Mouse (Mus musculus) thymus, adult 2 months (tissue): ENCODE measurements at regions not wholly inside any gene's neighbourhood (a gene's known extent, or its start where the extent isn't known, plus 50 kb on each side); places are given as distances from the start of the nearest gene placed in this dataset.
"Not testable (repeated sequence)": the region's sequence is repeated elsewhere in the genome, so short reads cannot be mapped to it uniquely, and the experiment has no call there.

Experiments
- DNase-seq: peaks from one replicate; pipeline ENCODE4 v3.0.0; 2021
- H3K27ac ChIP-seq: fragments of 200-500 bp; 2 replicates; pipeline ENCODE4 v1.5.1; 2012; ENCODE audit warnings: low read length, control low read depth; ENCODE audit not compliant: control insufficient read depth, insufficient read depth
- H3K27me3 ChIP-seq: fragments of 200-500 bp; 2 replicates; pipeline ENCODE4 v1.6.1; 2012; ENCODE audit warnings: mild to moderate bottlenecking, low read length, moderate library complexity, mixed read lengths; ENCODE audit not compliant: control insufficient read depth, insufficient read depth
- H3K36me3 ChIP-seq: fragments of 200-500 bp; 2 replicates; pipeline ENCODE4 v1.6.1; 2012; ENCODE audit warnings: mild to moderate bottlenecking, low read length, moderate library complexity; ENCODE audit not compliant: control insufficient read depth, insufficient read depth
- H3K4me1 ChIP-seq: fragments of 200-500 bp; replicated peaks from 2 replicates; pipeline ENCODE4 v1.6.1; 2012; ENCODE audit warnings: low read length; ENCODE audit not compliant: control insufficient read depth, insufficient read depth
- H3K4me3 ChIP-seq: fragments of 200-500 bp; 2 replicates; pipeline ENCODE4 v1.5.1; 2012; ENCODE audit warnings: mild to moderate bottlenecking, low read length, control low read depth, moderate library complexity; ENCODE audit not compliant: control insufficient read depth, insufficient read depth
- CTCF ChIP-seq: fragments of 200-500 bp; IDR thresholded peaks from 2 replicates; pipeline ENCODE4 v1.5.1; 2012; ENCODE audit warnings: mild to moderate bottlenecking, control low read depth, low read length, moderate library complexity, borderline replicate concordance; ENCODE audit not compliant: control insufficient read depth, poor library complexity, insufficient read depth; ENCODE audit errors: extremely low read depth
- POLR2A ChIP-seq: fragments of 200-500 bp; IDR thresholded peaks from 2 replicates; pipeline ENCODE4 v1.6.1; 2012; ENCODE audit warnings: mild to moderate bottlenecking, low read length, control low read depth, moderate library complexity; ENCODE audit not compliant: control insufficient read depth, poor library complexity, insufficient read depth; ENCODE audit errors: extremely low read depth
- WGBS: fragments of 180-500 bp; shearing (Covaris S2); methylation state at CpG from one replicate; pipeline ENCODE4 v1.1.7; 2018; 5-methylcytosine and 5-hydroxymethylcytosine counted together

DNA sequence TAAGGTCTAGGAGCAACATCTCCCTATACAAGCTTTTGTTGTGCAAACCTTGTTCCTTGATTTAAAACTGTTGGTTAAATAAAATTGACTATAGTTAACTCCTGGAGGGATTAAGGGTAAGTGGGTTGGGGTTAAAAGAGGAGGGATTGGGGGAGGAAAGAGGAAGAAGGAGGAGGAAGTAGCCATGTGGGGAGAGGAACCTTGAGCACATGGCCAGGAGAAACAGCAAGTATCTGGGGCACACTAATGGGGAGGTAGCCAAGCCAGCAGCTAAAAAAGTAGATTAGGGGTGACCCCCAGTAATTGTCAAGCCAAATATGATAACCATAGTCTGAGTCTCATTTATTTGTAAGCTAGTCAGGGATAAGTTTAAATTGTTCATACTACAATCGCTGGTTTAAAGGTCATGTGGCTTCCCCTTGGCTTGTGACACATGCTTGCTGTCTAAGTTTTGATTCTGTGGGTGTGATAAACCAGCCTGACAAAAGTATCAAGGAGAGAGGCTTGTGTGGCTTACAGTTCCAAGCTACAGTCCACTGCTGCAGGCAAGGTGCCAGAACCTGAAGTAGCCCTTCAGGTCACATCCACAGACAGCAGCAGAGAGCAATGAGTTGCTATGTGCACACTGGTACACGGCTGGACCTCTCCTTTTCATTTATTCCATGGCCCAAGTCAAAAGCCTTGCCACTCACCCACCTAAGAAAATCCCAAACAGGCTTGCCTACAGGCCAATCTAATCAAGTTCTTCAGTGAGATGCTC is 189.8 kb downstream of the Tcp10c start:
- TF ChIP-seq POLR2A (no peak), CTCF (no peak)
- Histone ChIP-seq H3K27me3 (no peaks in the 10 kb centered on the region), H3K36me3 (no peaks in the 10 kb centered on the region), H3K4me1 (peaks cover 13% of the 10 kb centered on the region), H3K4me3 (no peak overlapping the region), H3K27ac (no peak overlapping the region)
- WGBS, result 61% methylated on average over 2 of the region's 2 CpGs
- no peak for DNase-seq

DNA sequence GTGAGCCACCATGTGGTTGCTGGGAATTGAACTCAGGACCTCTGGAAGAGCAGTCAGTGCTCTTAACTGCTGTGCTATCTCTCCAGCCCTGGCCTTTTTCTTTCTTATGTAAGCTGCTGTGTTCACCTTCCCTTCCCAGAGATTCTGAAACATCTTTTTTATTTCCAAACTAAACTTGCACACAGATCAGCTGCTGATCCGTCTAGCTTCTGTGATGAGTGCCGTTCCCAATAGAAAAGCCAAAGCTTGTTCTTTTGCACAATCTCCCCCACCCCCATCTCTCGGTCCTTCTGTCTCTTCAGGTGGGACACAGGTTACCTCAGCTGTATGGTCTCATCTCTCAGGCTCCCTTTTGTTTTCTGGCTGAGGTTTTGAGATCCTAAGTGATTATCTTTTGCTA is 191.9 kb downstream of the Tcp10c start:
- Histone ChIP-seq H3K4me3 (no peak overlapping the region), H3K27ac (no peak overlapping the region), H3K4me1 (peaks cover 12% of the 10 kb centered on the region), H3K36me3 (no peaks in the 10 kb centered on the region), H3K27me3 (no peaks in the 10 kb centered on the region)
- no peak for TF ChIP-seq POLR2A
- TF ChIP-seq CTCF, result no peak
- DNase-seq, result no peak
- 67% methylated on average over 3 of the region's 3 CpGs for WGBS

DNA sequence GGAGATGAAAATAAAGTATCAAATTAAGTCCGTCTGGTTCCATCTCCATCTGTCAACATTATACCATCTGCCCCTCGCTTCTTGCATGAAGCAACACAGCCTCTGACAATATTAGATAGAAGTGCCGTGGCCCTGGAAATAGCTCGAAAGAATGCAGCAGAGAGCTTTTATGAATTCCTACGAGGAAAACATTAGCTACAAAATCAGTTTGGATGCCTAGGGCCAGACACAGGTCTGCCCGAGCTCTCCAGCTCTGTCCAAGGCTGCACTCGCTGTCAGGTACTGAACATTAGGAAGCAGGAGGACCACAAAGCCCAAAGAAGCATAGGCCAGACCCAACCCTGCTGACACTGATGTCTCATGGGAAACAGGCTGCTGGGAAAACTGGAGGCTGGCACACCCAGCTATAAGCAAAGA is 192.3 kb downstream of the Tcp10c start:
- Histone ChIP-seq H3K27ac (no peak overlapping the region), H3K4me3 (no peak overlapping the region), H3K36me3 (no peaks in the 10 kb centered on the region), H3K4me1 (peaks cover 9% of the 10 kb centered on the region), H3K27me3 (no peaks in the 10 kb centered on the region)
- 87% methylated on average over 7 of the region's 7 CpGs for WGBS
- TF ChIP-seq POLR2A (no peak), CTCF (no peak)
- DNase-seq, result no peak

DNA sequence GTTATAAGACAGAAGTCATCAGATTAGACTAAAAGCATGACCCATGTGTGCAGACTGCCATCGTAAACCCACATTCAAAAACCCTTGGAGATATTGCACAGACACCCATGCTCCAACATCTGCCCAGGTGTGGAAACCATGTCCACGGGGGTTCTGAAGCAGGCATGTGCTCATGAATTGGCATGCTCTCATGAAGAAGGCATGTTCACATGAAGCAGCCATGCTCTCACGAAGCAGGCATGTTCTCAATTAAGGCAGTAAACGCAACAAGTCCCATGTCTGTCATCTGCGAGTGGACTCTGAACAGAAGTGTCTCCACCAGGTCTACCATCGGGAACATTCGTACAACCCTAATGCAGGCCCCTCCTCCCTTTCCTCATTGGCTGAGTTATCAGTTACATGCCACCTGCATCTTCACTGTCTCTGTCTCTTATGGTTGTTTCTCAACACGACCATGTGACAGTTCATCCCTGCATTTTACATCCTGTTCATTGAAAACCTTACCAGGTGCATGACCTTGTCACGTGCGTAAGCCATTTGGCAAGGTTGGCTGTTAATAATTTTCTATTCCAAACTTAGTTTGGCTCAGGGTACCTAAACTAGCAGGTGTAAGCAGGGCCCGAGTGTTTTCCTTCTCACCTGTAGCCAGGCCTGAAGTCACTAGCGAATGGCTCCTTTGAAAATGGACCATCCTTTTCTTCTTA is 193.4 kb downstream of the Tcp10c start:
- no peaks in the 10 kb centered on the region for H3K36me3 ChIP-seq
- H3K4me1 ChIP-seq, result peaks cover 5% of the 10 kb centered on the region
- no peak overlapping the region for H3K27ac ChIP-seq
- TF ChIP-seq CTCF, result no peak
- TF ChIP-seq POLR2A, result no peak
- no peaks in the 10 kb centered on the region for H3K27me3 ChIP-seq
- WGBS, result 66% methylated on average over 12 of the region's 12 CpGs
- DNase-seq, result no peak
- no peak overlapping the region for H3K4me3 ChIP-seq

DNA sequence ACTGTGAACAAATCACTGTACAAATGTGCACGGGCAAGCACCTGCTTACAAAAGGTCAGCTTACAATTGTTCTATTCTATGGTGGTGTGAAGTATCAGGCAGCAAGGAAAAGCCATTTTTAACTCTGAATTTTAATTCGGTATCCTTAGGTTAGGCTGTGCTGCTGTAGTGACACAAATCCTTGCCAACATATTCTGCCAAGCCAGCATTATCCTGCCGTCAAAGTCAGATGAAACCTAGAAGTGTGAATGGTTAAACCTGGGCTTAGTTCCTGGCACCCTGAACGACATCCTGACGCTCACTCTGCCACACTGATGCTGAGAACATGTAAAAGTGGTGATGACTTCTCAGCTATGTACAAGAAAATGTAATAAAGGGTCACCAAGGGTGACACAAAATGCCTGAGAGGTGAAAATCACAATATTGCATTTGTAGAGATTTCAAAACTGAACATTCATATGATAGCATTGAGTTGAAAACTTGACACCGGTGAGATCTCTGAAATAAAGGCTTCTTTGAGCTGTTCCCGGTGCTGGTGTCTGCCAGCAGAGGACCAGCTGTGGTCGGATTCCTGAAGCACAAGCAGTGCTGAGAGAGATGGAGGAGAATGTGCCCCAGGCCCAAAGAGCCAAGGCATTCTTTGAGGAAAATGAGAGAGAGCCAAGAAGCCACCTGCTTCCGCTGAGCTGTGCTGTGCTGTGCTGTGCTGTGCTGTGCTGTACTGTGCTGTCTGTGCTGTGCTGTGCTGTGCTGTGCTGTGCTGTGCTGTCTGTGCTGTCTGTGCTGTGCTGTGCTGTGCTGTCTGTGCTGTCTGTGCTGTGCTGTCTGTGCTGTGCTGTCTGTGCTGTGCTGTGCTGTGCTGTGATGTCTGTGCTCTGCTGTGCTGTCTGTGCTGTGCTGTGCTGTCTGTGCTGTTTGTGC is 195.9 kb downstream of the Tcp10c start:
- H3K4me3 ChIP-seq, result no peak overlapping the region
- DNase-seq, result no peak
- no peaks in the 10 kb centered on the region for H3K4me1 ChIP-seq
- H3K27me3 ChIP-seq, result no peaks in the 10 kb centered on the region
- no peak overlapping the region for H3K27ac ChIP-seq
- 76% methylated on average over 9 of the region's 9 CpGs for WGBS
- no peak for TF ChIP-seq CTCF
- TF ChIP-seq POLR2A, result no peak
- no peaks in the 10 kb centered on the region for H3K36me3 ChIP-seq

DNA sequence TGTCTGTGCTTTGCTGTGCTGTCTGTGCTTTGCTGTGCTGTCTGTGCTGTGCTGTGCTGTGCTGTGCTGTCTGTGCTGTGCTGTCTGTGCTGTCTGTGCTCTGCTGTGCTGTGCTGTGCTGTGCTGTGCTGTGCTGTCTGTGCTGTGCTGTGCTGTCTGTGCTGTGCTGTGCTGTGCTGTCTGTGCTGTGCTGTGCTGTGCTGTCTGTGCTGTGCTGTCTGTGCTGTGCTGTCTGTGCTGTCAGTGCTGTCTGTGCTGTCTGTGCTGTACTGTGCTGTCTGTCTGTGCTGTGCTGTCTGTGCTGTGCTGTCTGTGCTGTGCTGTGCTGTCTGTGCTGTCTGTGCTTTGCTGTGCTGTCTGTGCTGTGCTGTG is 196.5 kb downstream of the Tcp10c start:
- not testable (repeated sequence) for H3K27ac ChIP-seq, H3K4me3 ChIP-seq, H3K27me3 ChIP-seq, H3K36me3 ChIP-seq, DNase-seq, H3K4me1 ChIP-seq
